Mouse (Mus musculus): ENCODE data around the gene Klk13. TPM values are rescaled to one million over a fixed set of nuclear protein-coding genes. Genes with fewer than 3 reads are reported as not detected.

Klk13 gene
- polyA plus RNA-seq (2012; rRNA removed) = 0.07 and 0.16 TPM in 2 replicates

DNA sequence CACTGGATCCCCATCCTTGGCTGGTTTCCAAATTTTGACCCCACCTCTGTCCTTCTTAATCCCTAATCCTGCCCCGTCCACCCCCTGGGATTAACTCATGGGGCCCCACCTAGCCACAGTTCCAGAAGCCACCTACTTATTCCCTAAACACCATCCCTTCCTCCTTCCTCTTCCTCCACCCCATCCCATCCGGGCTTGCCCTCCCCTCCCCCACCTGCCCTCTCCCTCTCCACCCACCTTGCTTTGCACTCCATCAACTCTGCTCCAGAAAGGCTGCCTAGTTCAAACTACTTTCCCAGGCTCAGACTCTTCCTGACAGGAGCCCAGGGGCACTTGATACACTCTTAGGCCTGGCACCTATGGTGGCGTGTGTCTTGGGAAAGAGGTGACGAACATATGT lies at the start of gene Klk13:
Gene Klk13 (plus strand): TSS at position 301 of the 400 bp plus-strand sequence.

GRCm38 (mm10) chr7:43671809-43672580 lies 40.4 kb upstream of the Klk13 start, which contains the start of gene Ctu1:
Gene Ctu1, plus strand, starts transcription at chr7:43672016.

GRCm38 (mm10) chr7:43690118-43690517 lies 22.2 kb upstream of the Klk13 start, which contains the start of gene Klk14:
Gene Klk14, plus strand, starts transcription at chr7:43690418.

DNA sequence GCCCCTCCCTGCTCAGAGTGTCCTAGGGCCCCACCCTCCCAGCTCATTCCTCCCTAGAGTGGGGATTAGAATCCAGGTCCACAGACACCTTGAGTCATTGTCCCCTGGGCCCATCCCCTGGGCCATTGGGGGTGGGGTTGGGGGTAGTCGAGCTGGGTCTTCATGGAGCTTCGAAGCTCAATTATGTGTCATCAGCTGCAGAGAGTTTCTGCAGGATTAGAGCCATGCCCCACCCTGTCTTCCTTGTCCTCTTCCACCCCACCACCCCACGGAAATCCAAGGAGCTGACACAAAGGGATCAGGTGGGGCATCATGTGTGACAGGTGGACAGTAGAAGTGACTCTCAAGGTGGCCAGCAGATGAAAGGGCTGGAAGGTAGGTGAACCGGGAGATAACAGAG lies 56.2 kb downstream of the Klk13 start, which contains the start of gene Klk12:
Gene Klk12 (plus strand): TSS at position 301 of the 400 bp plus-strand sequence.

DNA sequence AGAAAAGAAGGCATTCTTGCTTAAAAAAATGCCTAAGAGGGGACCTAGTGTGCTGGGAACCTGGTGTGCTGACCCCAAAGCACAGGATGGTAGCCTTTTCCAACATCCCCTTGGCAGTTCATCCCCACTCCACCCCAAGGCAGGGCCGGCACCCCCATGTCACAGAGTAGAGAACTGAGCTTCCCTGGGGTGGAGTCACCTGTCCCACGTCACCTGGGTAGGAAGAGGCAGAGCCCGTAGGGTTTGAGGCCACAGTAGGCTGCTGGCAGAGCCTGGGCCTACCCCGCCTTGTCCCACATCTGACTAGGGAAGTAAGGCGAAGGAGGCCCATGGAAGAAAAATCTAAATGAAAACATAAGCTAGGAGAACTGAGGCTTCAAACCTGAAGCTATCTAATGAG lies 62.0 kb downstream of the Klk13 start, which contains the start of gene Klk11:
Gene Klk11 (plus strand): TSS at position 241 of the 400 bp plus-strand sequence.

Other genes starting within 250 kb of the Klk13 start
- gene Vsig10l, start 249.4 kb upstream of the Klk13 start, polyA plus RNA-seq (2012; rRNA removed) = 7.7 and 9.7 TPM in 2 replicates
- gene Iglon5, start 222.5 kb upstream of the Klk13 start, polyA plus RNA-seq (2012; rRNA removed) = 67.3 and 80.8 TPM in 2 replicates
- not detected in 2 replicates for gene 4931406B18Rik, start 206.6 kb upstream of the Klk13 start, polyA plus RNA-seq (2012; rRNA removed)
- 0.93 and 1.6 TPM in 2 replicates for gene Cd33, start 168.1 kb upstream of the Klk13 start, polyA plus RNA-seq (2012; rRNA removed)
- gene Zfp658, start 150.3 kb upstream of the Klk13 start, polyA plus RNA-seq (2012; rRNA removed) = 13.1 and 13.3 TPM in 2 replicates
- gene Zfp719, start 133.0 kb upstream of the Klk13 start, polyA plus RNA-seq (2012; rRNA removed) = 8.7 and 9.2 TPM in 2 replicates
- 0.27 and 0.33 TPM in 2 replicates for gene Zfp819, start 105.4 kb upstream of the Klk13 start, polyA plus RNA-seq (2012; rRNA removed)
- 0.03 and 0.08 TPM in 2 replicates for gene Ceacam18, start 77.9 kb upstream of the Klk13 start, polyA plus RNA-seq (2012; rRNA removed)
- gene Siglece, start 52.4 kb upstream of the Klk13 start, polyA plus RNA-seq (2012; rRNA removed) = 0.16 and 0.19 TPM in 2 replicates
- 26.2 and 27.5 TPM in 2 replicates for gene Ctu1, start 40.6 kb upstream of the Klk13 start, polyA plus RNA-seq (2012; rRNA removed)
- 0.08 TPM in 1 of 2 replicates, not detected in the other for gene Klk14, start 22.1 kb upstream of the Klk13 start, polyA plus RNA-seq (2012; rRNA removed)
- gene Klk12, start 56.3 kb downstream of the Klk13 start, polyA plus RNA-seq (2012; rRNA removed) = not detected in 2 replicates
- 0.73 TPM in 1 of 2 replicates, not detected in the other for gene Klk11, start 62.0 kb downstream of the Klk13 start, polyA plus RNA-seq (2012; rRNA removed)
- gene Klk10, start 68.5 kb downstream of the Klk13 start, polyA plus RNA-seq (2012; rRNA removed) = 0.07 and 0.28 TPM in 2 replicates
- not detected in 2 replicates for gene Klk9, start 79.3 kb downstream of the Klk13 start, polyA plus RNA-seq (2012; rRNA removed)
- gene Klk8, start 85.0 kb downstream of the Klk13 start, polyA plus RNA-seq (2012; rRNA removed) = 10.5 and 12.3 TPM in 2 replicates
- 0.21 and 0.25 TPM in 2 replicates for gene Klk7, start 98.7 kb downstream of the Klk13 start, polyA plus RNA-seq (2012; rRNA removed)
- not detected in 2 replicates for gene Klk6, start 111.9 kb downstream of the Klk13 start, polyA plus RNA-seq (2012; rRNA removed)
- not detected in 2 replicates for gene Klk5, start 129.4 kb downstream of the Klk13 start, polyA plus RNA-seq (2012; rRNA removed)
- gene Klk4, start 168.6 kb downstream of the Klk13 start, polyA plus RNA-seq (2012; rRNA removed) = 0.18 and 0.59 TPM in 2 replicates
- not detected in 2 replicates for gene Klk15, start 221.2 kb downstream of the Klk13 start, polyA plus RNA-seq (2012; rRNA removed)
- not detected in 2 replicates for gene Klk1b8, start 238.1 kb downstream of the Klk13 start, polyA plus RNA-seq (2012; rRNA removed)

Measured in central nervous system, embryonic 18 days (tissue).